In the genomic region with DNA sequence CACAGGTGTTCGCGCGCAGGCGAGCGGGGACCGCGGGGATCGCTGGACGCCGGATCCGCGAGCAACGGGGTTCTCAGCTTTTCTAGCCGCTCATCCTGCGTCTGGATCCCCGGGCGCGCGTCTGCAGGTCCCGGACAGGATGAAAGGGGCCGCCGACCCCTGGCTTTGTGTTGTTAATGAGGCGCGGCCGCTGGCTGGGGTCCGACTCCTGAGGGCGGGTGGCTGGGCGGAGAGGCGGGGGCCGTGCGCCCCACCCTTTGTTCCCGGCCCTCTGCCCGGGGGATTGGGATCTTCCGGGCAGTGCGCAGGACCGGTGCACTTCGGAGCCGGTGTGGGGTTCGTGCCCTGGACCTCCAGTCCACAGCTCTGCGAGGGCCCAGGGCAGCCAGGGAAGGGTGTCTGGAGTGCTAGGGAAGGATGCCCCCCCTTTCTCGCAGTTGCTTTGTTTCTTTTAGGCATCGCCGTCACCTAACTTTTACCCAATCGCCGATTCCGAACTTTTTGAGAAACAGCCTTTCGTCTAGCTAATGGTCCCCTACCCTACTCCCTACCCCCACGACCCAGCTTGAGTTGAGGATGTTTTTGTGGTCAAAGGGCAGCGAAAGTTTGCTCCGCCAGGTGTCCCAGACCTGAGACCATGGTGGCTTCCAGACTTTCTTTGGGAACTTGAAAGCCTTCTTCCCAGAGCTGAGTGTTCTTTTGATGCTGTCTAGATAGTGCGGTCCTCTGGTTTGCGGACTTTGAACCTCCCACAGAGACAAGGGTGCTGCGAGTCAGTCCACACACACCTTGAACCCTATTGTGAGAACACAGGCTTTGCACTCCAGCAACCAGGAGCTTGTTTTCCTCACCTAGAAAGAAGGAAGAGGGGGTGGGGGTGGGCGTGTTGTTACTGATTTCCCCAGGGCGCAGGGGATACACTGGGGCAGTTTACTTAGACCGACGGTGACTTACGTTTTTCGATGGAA, we compare ENCODE assay signal across 8 mouse cellular contexts. TPM values are rescaled to one million over a fixed set of nuclear protein-coding genes. Genes with fewer than 3 reads are reported as not detected.
DNase-seq lines count a peak whose midpoint lies in the region; ATAC-seq lines count a peak whose summit lies in the region.

No protein-coding gene starts in this region.

- H3K27ac ChIP-seq in embryonic facial prominence, embryonic 14.5 days (replicated peaks; ENCODE audit: low read depth, low read length): peak overlapping the region; percentile 82
- no peak overlapping the region; the same call in 1 of the 2 replicates for H3K27ac ChIP-seq in heart, embryonic 16.5 days (ENCODE audit: low read length)
- peak overlapping the region; percentile 98 for H3K27ac ChIP-seq in limb, embryonic 10.5 days
- H3K27ac ChIP-seq in midbrain, embryonic 13.5 days: peak overlapping the region; percentile 76

- H3K9me3 ChIP-seq in embryonic facial prominence, embryonic 14.5 days (ENCODE audit: control insufficient read depth, low read length): no peaks in the 10 kb centered on the region
- H3K9me3 ChIP-seq in heart, embryonic 16.5 days (replicated peaks; ENCODE audit: control insufficient read depth, low read length): no peaks in the 10 kb centered on the region
- no peaks in the 10 kb centered on the region for H3K9me3 ChIP-seq in limb, embryonic 10.5 days (replicated peaks)
- H3K9me3 ChIP-seq in midbrain, embryonic 13.5 days: no peaks in the 10 kb centered on the region

- peak; percentile 16 for ATAC-seq in embryonic facial prominence, embryonic 14.5 days (ENCODE audit: low read depth)
- ATAC-seq in heart, embryonic 16.5 days (replicated peaks; ENCODE audit: extremely low read depth, insufficient read depth, low FRiP score): peak; percentile 23; the same call in 1 of the 2 replicates
- ATAC-seq in midbrain, embryonic 13.5 days: peak; percentile 78

- H3K4me3 ChIP-seq in embryonic facial prominence, embryonic 14.5 days (ENCODE audit: low read depth, low read length): peak overlapping the region; percentile 99
- H3K4me3 ChIP-seq in heart, embryonic 16.5 days (ENCODE audit: low read length): peak overlapping the region; percentile 71
- H3K4me3 ChIP-seq in limb, embryonic 10.5 days: peak overlapping the region; percentile 84
- peak overlapping the region; percentile 73 for H3K4me3 ChIP-seq in midbrain, embryonic 13.5 days (replicated peaks)

- peak overlapping the region; percentile 93 for H3K4me2 ChIP-seq in embryonic facial prominence, embryonic 14.5 days (ENCODE audit: low read depth, low read length)
- H3K4me2 ChIP-seq in heart, embryonic 16.5 days (ENCODE audit: low read depth, low read length): peak overlapping the region; percentile 97
- H3K4me2 ChIP-seq in midbrain, embryonic 13.5 days (replicated peaks): peak overlapping the region; percentile 96

- WGBS in embryonic facial prominence, embryonic 14.5 days: under 1% methylated on average over 27 of the region's 59 CpGs
- 2% methylated on average over 59 of the region's 59 CpGs for WGBS in heart, embryonic 16.5 days
- WGBS in limb, embryonic 10.5 days: under 1% methylated on average over 59 of the region's 59 CpGs
- under 1% methylated on average over 57 of the region's 59 CpGs for WGBS in midbrain, embryonic 13.5 days

- H3K27me3 ChIP-seq in embryonic facial prominence, embryonic 14.5 days (replicated peaks; ENCODE audit: control insufficient read depth, insufficient read depth, low read length): no peaks in the 10 kb centered on the region
- H3K27me3 ChIP-seq in heart, embryonic 16.5 days (ENCODE audit: control insufficient read depth, insufficient read depth, low read length): no peaks in the 10 kb centered on the region
- no peaks in the 10 kb centered on the region for H3K27me3 ChIP-seq in limb, embryonic 10.5 days (ENCODE audit: low read depth, poor library complexity, severe bottlenecking)
- peaks cover 41% of the 10 kb centered on the region for H3K27me3 ChIP-seq in midbrain, embryonic 13.5 days

- DNase-seq in adrenal gland, postnatal 14 days: peak; percentile 46
- no peak for DNase-seq in adrenal gland, adult 2 months
- peak; percentile 41 for DNase-seq in CD4-positive, CD25-positive, alpha-beta regulatory T cell, adult 2 months (ENCODE audit: low read depth, low spot score)
- DNase-seq in embryonic facial prominence, embryonic 14.5 days (ENCODE audit: low spot score): no peak
- peak; percentile 86 for DNase-seq in limb, embryonic 10.5 days (ENCODE audit: low spot score)
- peak; percentile 39 for DNase-seq in urinary bladder, postnatal 25 days (ENCODE audit: low spot score)

- H3K9ac ChIP-seq in embryonic facial prominence, embryonic 14.5 days (ENCODE audit: low read depth, low read length): peak overlapping the region; percentile 92
- H3K9ac ChIP-seq in heart, embryonic 16.5 days (ENCODE audit: low read length): peak overlapping the region; percentile 81
- H3K9ac ChIP-seq in midbrain, embryonic 13.5 days (replicated peaks): peak overlapping the region; percentile 79

- no peaks in the 10 kb centered on the region for H3K36me3 ChIP-seq in embryonic facial prominence, embryonic 14.5 days (ENCODE audit: control insufficient read depth, insufficient read depth, low read length)
- no peaks in the 10 kb centered on the region for H3K36me3 ChIP-seq in heart, embryonic 16.5 days (ENCODE audit: control insufficient read depth, insufficient read depth)
- H3K36me3 ChIP-seq in limb, embryonic 10.5 days: no peaks in the 10 kb centered on the region
- no peaks in the 10 kb centered on the region for H3K36me3 ChIP-seq in midbrain, embryonic 13.5 days

- peaks cover 26% of the 10 kb centered on the region for H3K4me1 ChIP-seq in embryonic facial prominence, embryonic 14.5 days (ENCODE audit: control insufficient read depth, insufficient read depth, low read length)
- peaks cover 27% of the 10 kb centered on the region for H3K4me1 ChIP-seq in heart, embryonic 16.5 days (ENCODE audit: control insufficient read depth, insufficient read depth, low read length)
- peaks cover 56% of the 10 kb centered on the region for H3K4me1 ChIP-seq in limb, embryonic 10.5 days
- peaks cover 21% of the 10 kb centered on the region for H3K4me1 ChIP-seq in midbrain, embryonic 13.5 days (replicated peaks)

RNA-seq across cellular contexts. Expression of a gene that starts 0.8 kb away (rescaled TPM):
- 3.6 and 5.2 TPM in 2 replicates for total RNA-seq in adrenal gland, postnatal 14 days (2021)
- 1 to 10 TPM; 2.0 to 3.4 TPM for total RNA-seq in adrenal gland, adult 2 months (2021)
- polyA plus RNA-seq in adrenal gland, adult 2 months (2012; rRNA removed): 1.2 and 1.3 TPM in 2 replicates
- polyA plus RNA-seq in embryonic facial prominence, embryonic 14.5 days (2014; fragmentation: Nextera tagmentation; extraction: Ambion mirVana): 4.9 and 5.7 TPM in 2 replicates
- 0.92 and 1.1 TPM in 2 replicates for polyA plus RNA-seq in heart, embryonic 16.5 days (2015; fragmentation: Nextera tagmentation; extraction: Ambion mirVana)
- polyA plus RNA-seq in limb, embryonic 10.5 days (2016; fragmentation: Nextera tagmentation; extraction: Ambion mirVana): 17.4 and 18.2 TPM in 2 replicates
- 2.5 and 2.8 TPM in 2 replicates for polyA plus RNA-seq in midbrain, embryonic 13.5 days (2015; fragmentation: Nextera tagmentation; extraction: Ambion mirVana)

RNA-seq across cellular contexts. Expression of a gene that starts 45.3 kb away (rescaled TPM):
- total RNA-seq in adrenal gland, postnatal 14 days (2021): not detected in 2 replicates
- total RNA-seq in adrenal gland, adult 2 months (2021): not detected
- polyA plus RNA-seq in adrenal gland, adult 2 months (2012; rRNA removed): not detected in 2 replicates
- polyA plus RNA-seq in embryonic facial prominence, embryonic 14.5 days (2014; fragmentation: Nextera tagmentation; extraction: Ambion mirVana): 0.19 TPM in 1 of 2 replicates, not detected in the other
- polyA plus RNA-seq in heart, embryonic 16.5 days (2015; fragmentation: Nextera tagmentation; extraction: Ambion mirVana): 0.29 TPM in 1 of 2 replicates, not detected in the other
- polyA plus RNA-seq in limb, embryonic 10.5 days (2016; fragmentation: Nextera tagmentation; extraction: Ambion mirVana): 0.50 and 0.59 TPM in 2 replicates
- not detected in 2 replicates for polyA plus RNA-seq in midbrain, embryonic 13.5 days (2015; fragmentation: Nextera tagmentation; extraction: Ambion mirVana)

Comparison
In these comparisons a context has a peak if more than half of its experiments do, and no peak if none do; other contexts are left out.
1. DNase-seq: peak in adrenal gland, postnatal 14 days (single experiment), CD4-positive, CD25-positive, alpha-beta regulatory T cell, adult 2 months (single experiment), limb, embryonic 10.5 days (single experiment) and urinary bladder, postnatal 25 days (single experiment); none in adrenal gland, adult 2 months (single experiment) and embryonic facial prominence, embryonic 14.5 days (single experiment).
2. ATAC-seq: peak in every context shown above with its lines; median percentile 78 in midbrain, embryonic 13.5 days; 23 in heart, embryonic 16.5 days; 16 in embryonic facial prominence, embryonic 14.5 days.
3. Peak in every context shown above with its lines, with median percentiles within 50 percentile points of each other: H3K4me2 ChIP-seq, H3K4me3 ChIP-seq and H3K9ac ChIP-seq.